Mouse (Mus musculus): ENCODE results near the gene Casq1.

Casq1 gene

GRCm38 (mm10) chr1:172183056-172183455 is 36.6 kb downstream of the Casq1 start:
- DNase-seq (ENCODE audit: low read depth, low spot score) = no peak

- DNase-seq (ENCODE audit: low read depth, low spot score) = no peak
These were observed 37.9 kb downstream of the Casq1 start for GRCm38 (mm10) chr1:172181777-172182176.

- no peak for DNase-seq (ENCODE audit: low read depth, low spot score)
These were observed 38.8 kb downstream of the Casq1 start for GRCm38 (mm10) chr1:172180881-172181280.

GRCm38 (mm10) chr1:172179102-172179501 is 40.6 kb downstream of the Casq1 start:
- DNase-seq (ENCODE audit: low read depth, low spot score) = no peak

- no peak for DNase-seq (ENCODE audit: low read depth, low spot score)
These were observed 41.9 kb downstream of the Casq1 start for GRCm38 (mm10) chr1:172177791-172178190.

- DNase-seq (ENCODE audit: low read depth, low spot score) = no peak
These were observed 46.5 kb downstream of the Casq1 start for GRCm38 (mm10) chr1:172173181-172173580.

- DNase-seq (ENCODE audit: low read depth, low spot score) = no peak
These were observed 47.3 kb downstream of the Casq1 start for GRCm38 (mm10) chr1:172172381-172172780.

GRCm38 (mm10) chr1:172169809-172170208 is 49.9 kb downstream of the Casq1 start:
- DNase-seq (ENCODE audit: low read depth, low spot score) = no peak

- DNase-seq (ENCODE audit: low read depth, low spot score) = no peak
These were observed 51.8 kb downstream of the Casq1 start for GRCm38 (mm10) chr1:172167911-172168310.

GRCm38 (mm10) chr1:172162959-172163358 is 56.7 kb downstream of the Casq1 start:
- no peak for DNase-seq (ENCODE audit: low read depth, low spot score)

- DNase-seq (ENCODE audit: low read depth, low spot score) = peak; percentile 54
These were observed 57.7 kb downstream of the Casq1 start for GRCm38 (mm10) chr1:172162009-172162408.

- DNase-seq (ENCODE audit: low read depth, low spot score) = no peak
These were observed 59.2 kb downstream of the Casq1 start for GRCm38 (mm10) chr1:172160508-172160907.

- DNase-seq (ENCODE audit: low read depth, low spot score) = no peak
These were observed 59.7 kb downstream of the Casq1 start for GRCm38 (mm10) chr1:172159970-172160369.

All from A20 (cell line).